Mouse (Mus musculus): ENCODE data around the gene Gja4. TPM values are rescaled to one million over a fixed set of nuclear protein-coding genes. Genes with fewer than 3 reads are reported as not detected.

The Gja4 gene
- polyA plus RNA-seq, 1 experiment, result 0.19 TPM

DNA sequence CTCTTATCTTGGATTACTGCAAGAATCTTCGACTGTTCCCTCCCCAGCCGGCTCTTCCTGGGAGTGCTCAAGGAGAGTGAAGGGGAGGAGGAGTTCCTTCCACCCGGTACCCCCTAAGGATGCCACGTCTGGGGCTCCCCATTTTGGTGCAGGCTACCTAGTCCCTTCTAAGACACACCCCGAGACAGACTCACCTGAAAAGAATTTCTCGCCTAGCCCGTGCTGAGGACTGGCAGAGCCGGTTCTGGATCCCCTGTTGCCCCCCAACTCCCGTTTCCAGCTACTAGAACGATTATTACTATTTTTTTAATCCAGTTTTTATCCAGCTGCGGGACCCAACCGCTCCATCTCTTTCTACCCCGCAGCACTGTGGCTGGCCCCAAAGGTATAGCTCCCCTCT, 15.9 kb upstream of the Gja4 start:
- no peak overlapping the region for H3K4me3 ChIP-seq
- H3K79me2 ChIP-seq (ENCODE audit: control insufficient read depth, insufficient read depth), result no peaks in the 10 kb centered on the region
- H3K27me3 ChIP-seq (ENCODE audit: control insufficient read depth, insufficient read depth, insufficient read length), result no peaks in the 10 kb centered on the region
- TF ChIP-seq MAX (IDR thresholded peaks at IDR 0.05; ENCODE audit: low read depth) (no peak), E2F4 (IDR thresholded peaks at IDR 0.05; ENCODE audit: insufficient read depth) (no peak), TCF3 (IDR thresholded peaks at IDR 0.05; ENCODE audit: insufficient read length, low read depth) (no peak)
- H3K36me3 ChIP-seq (ENCODE audit: control insufficient read depth, insufficient read depth), result no peaks in the 10 kb centered on the region
- H3ac ChIP-seq (ENCODE audit: control insufficient read depth, insufficient read length), result no peak overlapping the region
- H3K4me2 ChIP-seq (ENCODE audit: low read depth), result no peak overlapping the region

DNA sequence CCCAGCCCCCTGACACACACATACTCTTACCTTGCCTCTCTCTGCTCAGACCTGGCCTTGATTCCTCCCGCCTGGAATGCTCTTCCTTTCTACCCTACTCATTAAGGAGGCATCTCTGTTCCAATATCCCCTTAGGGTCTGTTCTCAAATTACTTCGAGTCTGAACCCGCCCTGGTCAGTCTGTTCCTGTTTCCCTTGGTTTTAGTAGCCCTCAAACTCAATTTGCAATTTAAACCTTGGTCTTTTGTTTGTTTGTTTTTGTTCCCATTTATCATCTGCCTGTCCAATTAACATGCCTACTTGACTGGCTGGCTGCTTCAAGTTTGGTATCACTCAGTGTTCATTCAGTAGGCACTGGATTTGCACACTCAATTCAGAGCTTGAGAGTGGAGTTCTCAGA, 15.2 kb upstream of the Gja4 start:
- H3K4me2 ChIP-seq (ENCODE audit: low read depth), result no peak overlapping the region
- no peak overlapping the region for H3ac ChIP-seq (ENCODE audit: control insufficient read depth, insufficient read length)
- H3K27me3 ChIP-seq (ENCODE audit: control insufficient read depth, insufficient read depth, insufficient read length), result no peaks in the 10 kb centered on the region

GRCm38 (mm10) chr4:127328378-127328777, 14.5 kb upstream of the Gja4 start:
- Histone ChIP-seq H3K79me2 (ENCODE audit: control insufficient read depth, insufficient read depth) (no peaks in the 10 kb centered on the region), H3K4me3 (no peak overlapping the region), H3K36me3 (ENCODE audit: control insufficient read depth, insufficient read depth) (no peaks in the 10 kb centered on the region), H3K27me3 (ENCODE audit: control insufficient read depth, insufficient read depth, insufficient read length) (no peaks in the 10 kb centered on the region), H3ac (ENCODE audit: control insufficient read depth, insufficient read length) (no peak overlapping the region), H3K4me2 (ENCODE audit: low read depth) (no peak overlapping the region)
- no peak for TF ChIP-seq MYOD1 (IDR thresholded peaks at IDR 0.05; ENCODE audit: control insufficient read depth in 1 of 3, insufficient read length in 2 of 3, low read depth in 2 of 3)
- no peak for TF ChIP-seq USF1 (IDR thresholded peaks at IDR 0.05; ENCODE audit: low read depth)
- no peak for TF ChIP-seq TCF3 (IDR thresholded peaks at IDR 0.05; ENCODE audit: insufficient read length, low read depth)
- TF ChIP-seq POLR2AphosphoS2 (IDR thresholded peaks at IDR 0.05; ENCODE audit: insufficient read length, low read depth), result no peak
- TF ChIP-seq CEBPB (IDR thresholded peaks at IDR 0.05; ENCODE audit: insufficient read depth, poor library complexity, severe bottlenecking), result no peak
- no peak for TF ChIP-seq POLR2A (IDR thresholded peaks at IDR 0.05; ENCODE audit: insufficient read length, low read depth)
- TF ChIP-seq TCF12 (IDR thresholded peaks at IDR 0.05; ENCODE audit: insufficient read depth, poor library complexity, severe bottlenecking), result no peak
- no peak for TF ChIP-seq REST (IDR thresholded peaks at IDR 0.05; ENCODE audit: insufficient read depth, insufficient read length)
- no peak for TF ChIP-seq MYOG (IDR thresholded peaks at IDR 0.05; ENCODE audit: control insufficient read depth in 1 of 3, insufficient read depth in 1 of 3, insufficient read length in 2 of 3, low read depth in 2 of 3)
- TF ChIP-seq SRF (IDR thresholded peaks at IDR 0.05; ENCODE audit: control insufficient read depth, insufficient read length, low read depth), result no peak
- no peak for TF ChIP-seq MAX (IDR thresholded peaks at IDR 0.05; ENCODE audit: low read depth)
- TF ChIP-seq E2F4 (IDR thresholded peaks at IDR 0.05; ENCODE audit: insufficient read depth), result no peak

More for the DNA sequence above, 15.2 kb upstream of the Gja4 start:
- Histone ChIP-seq H3K4me3 (no peak overlapping the region), H3K36me3 (ENCODE audit: control insufficient read depth, insufficient read depth) (no peaks in the 10 kb centered on the region), H3K79me2 (ENCODE audit: control insufficient read depth, insufficient read depth) (no peaks in the 10 kb centered on the region)
- TF ChIP-seq TCF3 (IDR thresholded peaks at IDR 0.05; ENCODE audit: insufficient read length, low read depth), result no peak

DNA sequence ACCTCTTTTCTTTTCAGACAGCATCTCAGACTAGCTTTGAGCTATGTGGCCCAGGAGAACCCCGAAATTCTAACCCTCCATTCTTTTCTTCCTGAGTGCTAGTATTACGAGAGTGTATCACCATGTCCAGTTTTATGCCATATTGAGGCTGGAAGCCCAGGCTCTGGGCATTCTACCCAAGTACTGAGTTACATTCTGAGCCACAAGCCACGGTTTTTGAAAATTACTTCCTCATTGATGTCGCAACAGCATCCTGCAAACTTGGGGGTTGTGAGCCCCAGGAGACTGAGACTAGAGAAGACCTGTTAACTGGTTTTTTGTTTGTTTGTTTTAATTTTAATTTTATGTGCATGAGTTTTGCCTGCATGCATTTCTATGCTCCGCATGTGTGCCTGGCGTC, 13.9 kb upstream of the Gja4 start:
- peak; percentile 84 for TF ChIP-seq CEBPB (IDR thresholded peaks at IDR 0.05; ENCODE audit: insufficient read depth, poor library complexity, severe bottlenecking)
- no peak for TF ChIP-seq SRF (IDR thresholded peaks at IDR 0.05; ENCODE audit: control insufficient read depth, insufficient read length, low read depth)
- H3K27me3 ChIP-seq (ENCODE audit: control insufficient read depth, insufficient read depth, insufficient read length), result no peaks in the 10 kb centered on the region
- peak overlapping the region; percentile 72 for H3K4me2 ChIP-seq (ENCODE audit: low read depth)
- no peak overlapping the region for H3ac ChIP-seq (ENCODE audit: control insufficient read depth, insufficient read length)
- no peaks in the 10 kb centered on the region for H3K79me2 ChIP-seq (ENCODE audit: control insufficient read depth, insufficient read depth)
- no peaks in the 10 kb centered on the region for H3K36me3 ChIP-seq (ENCODE audit: control insufficient read depth, insufficient read depth)
- no peak overlapping the region for H3K4me3 ChIP-seq

DNA sequence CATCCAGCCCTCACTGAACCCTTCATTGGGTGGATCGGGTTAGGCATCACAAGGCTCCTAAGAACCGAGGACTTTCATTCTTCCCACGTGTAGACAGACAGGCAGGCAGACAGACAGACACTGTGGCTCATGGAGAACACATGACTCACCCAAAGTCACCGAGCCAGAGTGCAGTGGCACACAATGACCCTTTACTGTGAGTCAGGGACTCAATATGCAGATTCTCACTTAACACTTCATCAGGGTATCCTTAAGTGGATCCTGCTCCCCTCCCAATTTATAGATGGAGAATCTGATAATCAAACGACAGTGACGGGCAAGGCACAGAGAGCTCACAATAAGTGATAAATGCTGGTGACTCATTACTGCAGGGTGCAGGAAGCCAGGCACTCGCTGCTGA, 13.4 kb upstream of the Gja4 start:
- Histone ChIP-seq H3K79me2 (ENCODE audit: control insufficient read depth, insufficient read depth) (no peaks in the 10 kb centered on the region), H3ac (ENCODE audit: control insufficient read depth, insufficient read length) (no peak overlapping the region), H3K4me3 (no peak overlapping the region), H3K4me2 (ENCODE audit: low read depth) (peak overlapping the region; percentile 72), H3K36me3 (ENCODE audit: control insufficient read depth, insufficient read depth) (no peaks in the 10 kb centered on the region), H3K27me3 (ENCODE audit: control insufficient read depth, insufficient read depth, insufficient read length) (no peaks in the 10 kb centered on the region)
- TF ChIP-seq TCF12 (IDR thresholded peaks at IDR 0.05; ENCODE audit: insufficient read depth, poor library complexity, severe bottlenecking) (no peak), USF1 (IDR thresholded peaks at IDR 0.05; ENCODE audit: low read depth) (peak; percentile 35)

DNA sequence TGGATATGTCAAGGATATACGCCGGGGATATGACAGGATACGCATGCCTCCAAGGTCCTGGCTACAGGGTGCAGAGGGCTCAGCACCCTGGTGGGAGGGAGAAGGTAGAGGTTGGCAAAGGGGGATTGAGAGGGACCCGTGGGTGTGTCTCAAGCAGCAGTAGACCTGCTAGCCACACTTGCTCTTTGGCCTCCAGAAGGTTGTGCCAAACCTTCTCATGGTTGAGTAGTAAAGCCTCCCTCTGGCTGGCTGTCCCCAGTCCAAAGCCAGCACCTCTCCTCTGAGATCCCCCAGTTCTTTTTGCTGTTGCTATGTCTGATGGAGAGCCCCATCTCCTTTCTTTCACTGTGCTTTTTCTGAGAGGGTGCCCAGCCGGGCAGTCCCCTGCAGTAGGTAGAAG, 11.4 kb upstream of the Gja4 start:
- Histone ChIP-seq H3K36me3 (ENCODE audit: control insufficient read depth, insufficient read depth) (no peaks in the 10 kb centered on the region), H3K27me3 (ENCODE audit: control insufficient read depth, insufficient read depth, insufficient read length) (no peaks in the 10 kb centered on the region), H3K79me2 (ENCODE audit: control insufficient read depth, insufficient read depth) (no peaks in the 10 kb centered on the region), H3K4me3 (no peak overlapping the region), H3ac (ENCODE audit: control insufficient read depth, insufficient read length) (no peak overlapping the region), H3K4me2 (ENCODE audit: low read depth) (no peak overlapping the region)
- TF ChIP-seq TCF3 (IDR thresholded peaks at IDR 0.05; ENCODE audit: insufficient read length, low read depth), result no peak
- TF ChIP-seq POLR2AphosphoS2 (IDR thresholded peaks at IDR 0.05; ENCODE audit: insufficient read length, low read depth), result no peak
- no peak for TF ChIP-seq CEBPB (IDR thresholded peaks at IDR 0.05; ENCODE audit: insufficient read depth, poor library complexity, severe bottlenecking)

Data from myocyte (in vitro differentiated cells).